Mouse (Mus musculus) left cerebral cortex, adult 8-10 months (tissue): ENCODE results near the gene Chst13. TPM values are rescaled to one million over a fixed set of nuclear protein-coding genes. Genes with fewer than 3 reads are reported as not detected.
A peak's percentile ranks its signal among the peaks of the same experiment; 100 is the strongest.

Experiments
- DNase-seq, 2 experiments: peaks; one replicate each; pipeline ENCODE4 v3.0.0; 2022; ENCODE audit warnings: low spot score in 2 of 2
- total RNA-seq, 4 experiments: library from RNA; stranded (reverse); gene quantifications; 2 replicates each; pipeline ENCODE4 v1.2.4; 2022

Chst13 gene
- total RNA-seq, 4 experiments from 2014 or later: 0.22 TPM; not detected in 3

GRCm38 (mm10) chr6:90320429-90320828 lies 4.6 kb downstream of the Chst13 start:
- DNase-seq: no peak

GRCm38 (mm10) chr6:90319475-90320191 lies 5.4 kb downstream of the Chst13 start:
- DNase-seq: no peak

GRCm38 (mm10) chr6:90319019-90319418 lies 6.0 kb downstream of the Chst13 start:
- no peak for DNase-seq

- DNase-seq: no peak
Measured at GRCm38 (mm10) chr6:90317510-90318258, 7.3 kb downstream of the Chst13 start.

GRCm38 (mm10) chr6:90315961-90316360 lies 9.0 kb downstream of the Chst13 start:
- peak in 1 of 2 experiments; percentile 30 for DNase-seq

GRCm38 (mm10) chr6:90308839-90309778 lies 15.9 kb downstream of the Chst13 start:
- DNase-seq: no peak

- no peak for DNase-seq
Measured at GRCm38 (mm10) chr6:90306315-90306975, 18.5 kb downstream of the Chst13 start.

GRCm38 (mm10) chr6:90300919-90301318 lies 24.1 kb downstream of the Chst13 start, which contains the start of gene BC048671:
BC048671 (plus strand) TSS chr6:90301219.
- DNase-seq: no peak

- no peak for DNase-seq
Measured at GRCm38 (mm10) chr6:90288265-90288664, 36.7 kb downstream of the Chst13 start.

Other genes with a start within 250 kb of the Chst13 start
- not detected for gene Vmn1r49, start 246.7 kb downstream of the Chst13 start, total RNA-seq
- gene Vmn1r50, start 223.8 kb downstream of the Chst13 start, total RNA-seq: not detected
- not detected for gene Vmn1r51, start 202.6 kb downstream of the Chst13 start, total RNA-seq
- not detected for gene Vmn1r52, start 150.4 kb downstream of the Chst13 start, total RNA-seq
- not detected for gene V1ra8, start 122.4 kb downstream of the Chst13 start, total RNA-seq
- not detected for gene Vmn1r53, start 100.7 kb downstream of the Chst13 start, total RNA-seq
- not detected for gene Vmn1r54, start 78.9 kb downstream of the Chst13 start, total RNA-seq
- not detected for gene BC048671, start 24.0 kb downstream of the Chst13 start, total RNA-seq
- not detected for gene Uroc1, start 8.1 kb upstream of the Chst13 start, total RNA-seq
- gene Zxdc, start 44.3 kb upstream of the Chst13 start, total RNA-seq: 10 to 100 TPM; 28.3 to 32.6 (median 29.6) TPM
- 1 to 10 TPM; 4.3 to 5.8 (median 5.1) TPM for gene Cfap100, start 103.6 kb upstream of the Chst13 start, total RNA-seq
- gene Klf15, start 137.4 kb upstream of the Chst13 start, total RNA-seq: 10 to 100 TPM; 28.0 to 33.1 (median 29.4) TPM
- 10 to 100 TPM; 44.9 to 68.4 (median 49.3) TPM for gene Aldh1l1, start 161.2 kb upstream of the Chst13 start, total RNA-seq